Mouse (Mus musculus) liver, embryonic 14.5 days (tissue): ENCODE measurements around the gene Speg.

ENCODE experiments used
- CTCF ChIP-seq: IDR thresholded peaks from 2 replicates; pipeline ENCODE4 v1.5.1; 2016; ENCODE audit warnings: antibody characterized with exemption, low read depth, control low read depth
- EP300 ChIP-seq: IDR thresholded peaks from 2 replicates; pipeline ENCODE4 v1.6.1; 2016; ENCODE audit warnings: antibody characterized with exemption, low read depth

DNA sequence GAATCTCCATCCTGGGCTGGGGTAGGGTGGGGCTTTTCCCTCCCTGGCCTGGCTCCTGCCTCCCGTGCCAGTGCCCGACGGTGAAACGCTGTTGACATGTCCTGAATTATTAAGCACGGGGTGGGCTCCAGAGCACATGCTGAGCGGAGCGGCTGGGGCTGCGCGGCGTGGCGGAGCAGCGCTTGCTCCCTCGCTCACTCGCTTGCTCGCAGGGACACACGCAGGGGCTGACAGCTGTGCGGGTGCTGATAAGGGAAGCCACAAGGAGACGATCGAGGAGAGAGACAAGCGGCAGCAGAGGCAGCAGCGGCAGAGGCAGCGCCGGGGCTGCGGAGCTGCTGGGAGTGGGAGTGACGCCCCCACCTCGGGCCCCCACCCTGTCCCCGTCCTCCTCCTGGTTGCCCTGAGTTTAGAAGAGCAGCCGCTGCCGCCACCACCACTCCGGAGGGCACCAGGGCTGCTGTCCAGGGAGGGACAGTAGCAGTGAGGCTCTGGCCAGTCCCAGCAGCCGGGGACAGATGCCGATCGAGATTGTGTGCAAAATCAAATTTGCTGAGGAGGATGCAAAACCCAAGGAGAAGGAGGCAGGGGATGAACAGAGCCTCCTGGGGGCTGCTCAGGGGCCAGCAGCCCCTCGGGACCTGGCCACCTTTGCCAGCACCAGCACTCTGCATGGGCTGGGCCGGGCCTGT lies 75.4 kb downstream of the Speg start, which contains the start of gene Asic4:
- TF ChIP-seq CTCF (no peak), EP300 (peak; percentile 70)
